Mouse (Mus musculus): Measurements from ENCODE around the gene 1700008P02Rik. TPM values are rescaled to one million over a fixed set of nuclear protein-coding genes. Genes with fewer than 3 reads are reported as not detected.
"Not testable (repeated sequence)": the region's sequence is repeated elsewhere in the genome, so short reads cannot be mapped to it uniquely, and the experiment has no call there.

Gene 1700008P02Rik
- total RNA-seq (2014; fragmentation: Nextera tagmentation) (not detected in 2 replicates), total RNA-seq (2017) (0.41 TPM in 1 of 2 replicates, not detected in the other), polyA plus RNA-seq (2012) (not detected in 2 replicates)

- ATAC-seq (ENCODE audit: extremely low read depth, insufficient number of reproducible peaks, low FRiP score, poor library complexity, severe bottlenecking) (no peak), DNase-seq (ENCODE audit: low spot score) (no peak)
- Histone ChIP-seq H3K4me1 (ENCODE audit: insufficient read depth, low read depth, low read length) (no peaks in the 10 kb centered on the region), H3K4me3 (ENCODE audit: low read depth, low read length) (no peak within 1 kb of the TSS), H3K36me3 (replicated peaks) (no peaks in the 10 kb centered on the region), H3K9me3 (replicated peaks) (no peaks in the 10 kb centered on the region), H3K27me3 (ENCODE audit: insufficient read depth, low read length) (no peaks in the 10 kb centered on the region)
- TF ChIP-seq GATA1 (IDR thresholded peaks at IDR 0.05; ENCODE audit: borderline replicate concordance, low read length) (no peak), CTCF (IDR thresholded peaks at IDR 0.05; ENCODE audit: low read depth, low read length) (no peak), POLR2AphosphoS5 (IDR thresholded peaks at IDR 0.05; ENCODE audit: insufficient replicate concordance, low read depth, low read length) (no peak), GATA2 (IDR thresholded peaks at IDR 0.05; ENCODE audit: borderline replicate concordance, low read depth, low read length) (no peak), TAL1 (conservative IDR thresholded peaks at IDR 0.05; ENCODE audit: low read depth, low read length) (no peak)
These were observed at the start of gene 1700008P02Rik for GRCm38 (mm10) chr3:6620343-6620742. Gene 1700008P02Rik (minus strand): TSS chr3:6620443.

- H3K4me3 ChIP-seq (ENCODE audit: low read depth, low read length), result no peak overlapping the region
- H3K9me3 ChIP-seq (replicated peaks), result no peaks in the 10 kb centered on the region
- H3K36me3 ChIP-seq (replicated peaks), result no peaks in the 10 kb centered on the region
- ATAC-seq (ENCODE audit: extremely low read depth, insufficient number of reproducible peaks, low FRiP score, poor library complexity, severe bottlenecking) (no peak), DNase-seq (ENCODE audit: low spot score) (no peak)
- no peaks in the 10 kb centered on the region for H3K27me3 ChIP-seq (ENCODE audit: insufficient read depth, low read length)
- TF ChIP-seq GATA2 (IDR thresholded peaks at IDR 0.05; ENCODE audit: borderline replicate concordance, low read depth, low read length) (no peak), CTCF (IDR thresholded peaks at IDR 0.05; ENCODE audit: low read depth, low read length) (no peak), GATA1 (IDR thresholded peaks at IDR 0.05; ENCODE audit: borderline replicate concordance, low read length) (no peak), TAL1 (conservative IDR thresholded peaks at IDR 0.05; ENCODE audit: low read depth, low read length) (no peak), POLR2AphosphoS5 (IDR thresholded peaks at IDR 0.05; ENCODE audit: insufficient replicate concordance, low read depth, low read length) (no peak)
- H3K4me1 ChIP-seq (ENCODE audit: insufficient read depth, low read depth, low read length), result no peaks in the 10 kb centered on the region
These were observed 29.2 kb upstream of the 1700008P02Rik start for GRCm38 (mm10) chr3:6649411-6649810.

- H3K36me3 ChIP-seq (replicated peaks); H3K4me3 ChIP-seq (ENCODE audit: low read depth, low read length); H3K9me3 ChIP-seq (replicated peaks); ATAC-seq (ENCODE audit: extremely low read depth, insufficient number of reproducible peaks, low FRiP score, poor library complexity, severe bottlenecking); DNase-seq (ENCODE audit: low spot score); H3K27me3 ChIP-seq (ENCODE audit: insufficient read depth, low read length); H3K4me1 ChIP-seq (ENCODE audit: insufficient read depth, low read depth, low read length): not testable (repeated sequence)
These were observed 17.9 kb upstream of the 1700008P02Rik start for GRCm38 (mm10) chr3:6638151-6638550.

GRCm38 (mm10) chr3:6634256-6634655, 14.0 kb upstream of the 1700008P02Rik start:
- no peak for ATAC-seq (ENCODE audit: extremely low read depth, insufficient number of reproducible peaks, low FRiP score, poor library complexity, severe bottlenecking)
- H3K36me3 ChIP-seq (replicated peaks), result no peaks in the 10 kb centered on the region
- no peak for TF ChIP-seq CTCF (IDR thresholded peaks at IDR 0.05; ENCODE audit: low read depth, low read length)
- DNase-seq (ENCODE audit: low spot score), result no peak
- no peaks in the 10 kb centered on the region for H3K9me3 ChIP-seq (replicated peaks)
- H3K27me3 ChIP-seq (ENCODE audit: insufficient read depth, low read length), result no peaks in the 10 kb centered on the region
- H3K4me1 ChIP-seq (ENCODE audit: insufficient read depth, low read depth, low read length), result no peaks in the 10 kb centered on the region
- no peak overlapping the region for H3K4me3 ChIP-seq (ENCODE audit: low read depth, low read length)

DNA sequence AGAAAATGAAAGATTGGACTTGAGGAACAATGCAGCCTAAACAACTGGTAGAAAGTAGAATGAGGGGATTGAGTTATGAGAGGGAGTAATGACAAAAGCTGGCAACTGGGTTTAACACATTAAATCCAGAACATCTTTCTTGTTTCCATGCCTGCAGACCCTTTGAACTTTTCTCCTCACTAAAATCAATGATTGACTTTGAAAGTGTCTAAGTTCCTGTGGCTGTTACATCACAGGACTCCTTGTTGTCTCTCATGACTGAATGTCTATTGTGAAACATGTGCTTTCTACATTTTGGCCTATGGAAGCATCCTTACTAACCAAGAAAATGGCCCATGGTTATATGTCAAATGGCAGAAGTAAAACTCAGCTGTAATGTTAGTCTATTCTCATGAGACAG, 2.4 kb downstream of the 1700008P02Rik start:
- DNase-seq (ENCODE audit: low spot score), result no peak
- no peak for ATAC-seq (ENCODE audit: extremely low read depth, insufficient number of reproducible peaks, low FRiP score, poor library complexity, severe bottlenecking)
- Histone ChIP-seq H3K27me3 (ENCODE audit: insufficient read depth, low read length) (no peaks in the 10 kb centered on the region), H3K36me3 (replicated peaks) (no peaks in the 10 kb centered on the region), H3K9me3 (replicated peaks) (no peaks in the 10 kb centered on the region), H3K4me3 (ENCODE audit: low read depth, low read length) (no peak overlapping the region), H3K4me1 (ENCODE audit: insufficient read depth, low read depth, low read length) (no peaks in the 10 kb centered on the region)
- no peak for TF ChIP-seq TAL1 (conservative IDR thresholded peaks at IDR 0.05; ENCODE audit: low read depth, low read length)
- TF ChIP-seq GATA2 (IDR thresholded peaks at IDR 0.05; ENCODE audit: borderline replicate concordance, low read depth, low read length), result no peak
- no peak for TF ChIP-seq POLR2AphosphoS5 (IDR thresholded peaks at IDR 0.05; ENCODE audit: insufficient replicate concordance, low read depth, low read length)
- TF ChIP-seq CTCF (IDR thresholded peaks at IDR 0.05; ENCODE audit: low read depth, low read length), result no peak
- no peak for TF ChIP-seq GATA1 (IDR thresholded peaks at IDR 0.05; ENCODE audit: borderline replicate concordance, low read length)
